Mouse (Mus musculus) heart, embryonic 16.5 days (tissue): ENCODE results near the gene Ppip5k2. TPM values are rescaled to one million over a fixed set of nuclear protein-coding genes. Genes with fewer than 3 reads are reported as not detected.

Experiments
- ATAC-seq: fragments of 200-750 bp; cut with Nextera tagmentation; replicated peaks from 2 replicates; pipeline ENCODE4 v1.8.0; 2017; ENCODE audit warnings: moderate number of reproducible peaks; ENCODE audit not compliant: insufficient read depth, low FRiP score; ENCODE audit errors: extremely low read depth
- H3K27ac ChIP-seq: fragments of 300-500 bp; sonication (generic); 2 replicates; pipeline ENCODE4 v1.5.1; 2014; ENCODE audit warnings: mild to moderate bottlenecking, low read length, control low read depth, moderate library complexity
- H3K27me3 ChIP-seq: fragments of 300-500 bp; sonication (generic); 2 replicates; pipeline ENCODE4 v1.6.1; 2014; ENCODE audit warnings: low read length, mixed read lengths; ENCODE audit not compliant: control insufficient read depth, insufficient read depth
- H3K36me3 ChIP-seq: fragments of 300-500 bp; sonication (generic); 2 replicates; pipeline ENCODE4 v1.6.1; 2014; ENCODE audit not compliant: control insufficient read depth, insufficient read depth
- H3K4me1 ChIP-seq: fragments of 300-500 bp; sonication (generic); 2 replicates; pipeline ENCODE4 v1.6.1; 2014; ENCODE audit warnings: low read length, mixed read lengths; ENCODE audit not compliant: control insufficient read depth, insufficient read depth
- H3K4me2 ChIP-seq: fragments of 300-500 bp; sonication (generic); 2 replicates; pipeline ENCODE4 v1.6.1; 2014; ENCODE audit warnings: low read depth, mild to moderate bottlenecking, control low read depth, low read length
- H3K4me3 ChIP-seq: fragments of 300-500 bp; sonication (generic); 2 replicates; pipeline ENCODE4 v1.5.1; 2014; ENCODE audit warnings: mild to moderate bottlenecking, control low read depth, low read length
- H3K9ac ChIP-seq: fragments of 300-500 bp; sonication (generic); 2 replicates; pipeline ENCODE4 v1.6.1; 2014; ENCODE audit warnings: low read length, control low read depth
- H3K9me3 ChIP-seq: fragments of 300-500 bp; sonication (generic); replicated peaks from 2 replicates; pipeline ENCODE4 v1.6.1; 2016; ENCODE audit warnings: low read length; ENCODE audit not compliant: control insufficient read depth
- WGBS: fragments of 180-500 bp; shearing (Covaris S2); extraction: QIAGEN DNeasy Blood & Tissue Kit; methylation state at CpG from one replicate; pipeline ENCODE4 v1.1.7; 2014; 5-methylcytosine and 5-hydroxymethylcytosine counted together
- polyA plus RNA-seq: library from polyadenylated mRNA; unstranded; fragments of >200 nt; fragmentation: Nextera tagmentation; extraction: Ambion mirVana; gene quantifications from 2 replicates; pipeline ENCODE4 v1.2.1, GENCODE M21; 2015

Ppip5k2 gene
- polyA plus RNA-seq, 1 experiment from 2014 or later: 50.6 TPM

GRCm38 (mm10) chr1:97661406-97662241 is 108.6 kb downstream of the Ppip5k2 start, which contains the start of gene D1Ertd622e:
D1Ertd622e (minus strand) TSS chr1:97662074.
- H3K4me1 ChIP-seq: peaks cover 20% of the 10 kb centered on the region
- ATAC-seq: peak; percentile 92
- no peaks in the 10 kb centered on the region for H3K27me3 ChIP-seq
- under 1% methylated on average over 81 of the region's 106 CpGs for WGBS
- peak within 1 kb of the TSS; percentile 89 for H3K9ac ChIP-seq
- peak within 1 kb of the TSS; percentile 89 for H3K4me3 ChIP-seq
- peak within 1 kb of the TSS; percentile 84 for H3K27ac ChIP-seq
- peak within 1 kb of the TSS; percentile 85 for H3K4me2 ChIP-seq
- H3K36me3 ChIP-seq: no peaks in the 10 kb centered on the region
- H3K9me3 ChIP-seq: no peaks in the 10 kb centered on the region

- Histone ChIP-seq H3K36me3 (no peaks in the 10 kb centered on the region), H3K9me3 (no peaks in the 10 kb centered on the region), H3K4me2 (peak overlapping the region; percentile 85), H3K4me1 (peaks cover 24% of the 10 kb centered on the region), H3K4me3 (peak overlapping the region; percentile 89), H3K9ac (peak overlapping the region; percentile 89), H3K27me3 (no peaks in the 10 kb centered on the region), H3K27ac (peak overlapping the region; percentile 84)
- WGBS: under 1% methylated on average over 76 of the region's 93 CpGs
- peak; percentile 37 for ATAC-seq
These were observed 109.4 kb downstream of the Ppip5k2 start for GRCm38 (mm10) chr1:97660687-97661405.

GRCm38 (mm10) chr1:97659405-97659804 is 110.8 kb downstream of the Ppip5k2 start:
- 64% methylated on average over 7 of the region's 7 CpGs for WGBS
- H3K9me3 ChIP-seq: no peaks in the 10 kb centered on the region
- ATAC-seq: no peak
- peaks cover 25% of the 10 kb centered on the region for H3K4me1 ChIP-seq
- peak overlapping the region; percentile 89 for H3K4me3 ChIP-seq
- no peaks in the 10 kb centered on the region for H3K36me3 ChIP-seq
- no peaks in the 10 kb centered on the region for H3K27me3 ChIP-seq
- H3K27ac ChIP-seq: no peak overlapping the region
- no peak overlapping the region for H3K9ac ChIP-seq
- H3K4me2 ChIP-seq: peak overlapping the region; percentile 85

- H3K36me3 ChIP-seq: no peaks in the 10 kb centered on the region
- 72% methylated on average over 2 of the region's 2 CpGs for WGBS
These were observed 112.4 kb downstream of the Ppip5k2 start for GRCm38 (mm10) chr1:97657786-97658185.

GRCm38 (mm10) chr1:97657201-97657600 is 113.0 kb downstream of the Ppip5k2 start:
- 70% methylated on average over 2 of the region's 2 CpGs for WGBS
- Histone ChIP-seq H3K27me3 (no peaks in the 10 kb centered on the region), H3K4me3 (no peak overlapping the region), H3K4me1 (peaks cover 36% of the 10 kb centered on the region), H3K36me3 (no peaks in the 10 kb centered on the region), H3K9ac (no peak overlapping the region), H3K4me2 (no peak overlapping the region), H3K9me3 (no peaks in the 10 kb centered on the region), H3K27ac (no peak overlapping the region)
- no peak for ATAC-seq

More at GRCm38 (mm10) chr1:97657786-97658185, 112.4 kb downstream of the Ppip5k2 start:
- Histone ChIP-seq H3K4me2 (no peak overlapping the region), H3K27ac (no peak overlapping the region), H3K9ac (peak overlapping the region; percentile 29; the same call in 1 of the 2 replicates), H3K4me3 (no peak overlapping the region), H3K9me3 (no peaks in the 10 kb centered on the region), H3K4me1 (peaks cover 35% of the 10 kb centered on the region), H3K27me3 (no peaks in the 10 kb centered on the region)
- ATAC-seq: no peak

Other genes starting within 250 kb of the Ppip5k2 start
- gene D1Ertd622e, start 108.3 kb downstream of the Ppip5k2 start, polyA plus RNA-seq: 11.5 and 13.5 TPM in 2 replicates
- gene Gin1, start 239 bp downstream of the Ppip5k2 start, polyA plus RNA-seq: 17.3 and 24.3 TPM in 2 replicates